Mouse (Mus musculus): Measurements from ENCODE around the gene Dpyd. TPM values are rescaled to one million over a fixed set of nuclear protein-coding genes. Genes with fewer than 3 reads are reported as not detected.

The Dpyd gene
- total and polyA plus RNA-seq, 2 experiments from 2014 or later: 3.5 to 5.9 TPM

DNA sequence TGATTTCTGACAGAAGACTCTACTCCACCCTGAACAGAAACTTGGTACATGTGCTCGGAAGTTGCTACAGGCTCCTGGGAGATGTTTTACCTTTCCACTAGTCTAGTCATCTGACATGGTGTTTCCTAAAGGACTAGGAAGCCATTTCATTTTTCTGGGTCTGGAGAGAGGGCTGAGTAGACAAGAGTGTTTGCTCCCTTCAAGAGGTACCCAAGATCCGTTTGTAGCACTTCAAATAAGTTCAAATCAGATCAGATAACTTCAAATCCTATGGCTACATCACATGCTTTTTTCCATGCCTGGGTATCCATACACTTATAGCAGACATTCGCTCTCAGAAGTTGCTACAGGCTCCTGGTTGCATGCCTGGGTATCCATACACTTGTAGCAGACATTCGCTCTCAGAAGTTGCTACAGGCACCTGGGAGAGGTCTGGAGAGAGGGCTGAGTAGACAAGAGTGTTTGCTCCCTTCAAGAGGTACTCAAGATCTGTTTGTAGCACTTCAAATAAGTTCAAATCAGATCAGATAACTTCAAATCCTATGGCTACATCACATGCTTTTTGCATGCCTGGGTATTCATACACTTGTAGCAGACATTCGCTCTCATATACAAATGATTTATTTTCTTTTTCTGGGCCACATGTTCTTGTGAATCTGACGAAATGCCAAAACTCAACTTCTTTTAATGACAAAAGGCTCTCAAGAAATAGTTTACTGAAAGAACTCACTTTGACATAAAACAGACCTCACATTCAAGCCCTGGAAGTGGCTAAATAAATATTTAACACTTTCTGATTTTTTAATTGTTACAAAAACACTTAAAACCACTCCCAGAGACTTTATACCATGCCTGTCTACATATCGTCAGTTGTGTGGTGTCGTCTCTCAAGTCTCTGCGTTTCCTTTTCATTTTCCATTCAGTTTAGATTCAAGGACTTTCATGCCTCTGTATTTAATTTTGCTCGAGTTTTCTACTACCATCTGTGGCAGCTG, 307.5 kb downstream of the Dpyd start:
- Histone ChIP-seq H3K9ac (replicated peaks; ENCODE audit: low read length, poor library complexity, severe bottlenecking) (no peak overlapping the region), H3K36me3 (ENCODE audit: insufficient read depth, low read length) (no peaks in the 10 kb centered on the region), H3K4me3 (ENCODE audit: low read depth, low read length) (no peak overlapping the region), H3K27me3 (ENCODE audit: insufficient read depth, low read length) (no peaks in the 10 kb centered on the region), H3K4me2 (ENCODE audit: low read depth, low read length, poor library complexity, severe bottlenecking) (no peak overlapping the region), H3K9me3 (ENCODE audit: low read length) (no peaks in the 10 kb centered on the region), H3K27ac (ENCODE audit: low read depth, low read length) (no peak overlapping the region), H3K4me1 (ENCODE audit: insufficient read depth, low read length) (no peaks in the 10 kb centered on the region)
- no peak for TF ChIP-seq CTCF (IDR thresholded peaks at IDR 0.05)
- WGBS: 84% methylated on average over 10 of the region's 10 CpGs
- ATAC-seq (ENCODE audit: low FRiP score) (no peak), DNase-seq (ENCODE audit: low spot score) (no peak)

DNA sequence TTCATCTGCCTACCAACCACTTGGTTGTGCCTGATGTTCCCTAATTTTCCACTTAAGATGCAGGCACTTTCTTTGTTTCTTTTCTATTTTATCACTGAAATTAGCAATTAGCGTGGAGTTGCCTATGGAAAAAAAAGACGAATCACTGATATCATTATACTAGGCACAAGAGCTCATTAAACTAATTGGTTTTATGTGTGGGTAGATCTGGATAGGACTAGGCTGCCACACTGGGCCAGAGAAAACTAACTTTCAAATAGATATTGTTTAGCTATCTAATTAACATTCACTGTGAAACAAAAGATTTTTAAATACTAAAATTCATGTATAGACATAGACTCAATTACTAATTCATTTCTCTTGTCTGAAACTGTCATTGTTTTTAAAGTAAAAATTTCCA, 313.9 kb downstream of the Dpyd start:
- no peak overlapping the region for H3K27ac ChIP-seq (ENCODE audit: low read depth, low read length)
- TF ChIP-seq CTCF (IDR thresholded peaks at IDR 0.05): no peak
- ATAC-seq (ENCODE audit: low FRiP score): no peak
- WGBS: 79% methylated on average over 2 of the region's 2 CpGs
- H3K4me1 ChIP-seq (ENCODE audit: insufficient read depth, low read length): no peaks in the 10 kb centered on the region
- H3K27me3 ChIP-seq (ENCODE audit: insufficient read depth, low read length): no peaks in the 10 kb centered on the region
- no peaks in the 10 kb centered on the region for H3K9me3 ChIP-seq (ENCODE audit: low read length)
- H3K9ac ChIP-seq (replicated peaks; ENCODE audit: low read length, poor library complexity, severe bottlenecking): no peak overlapping the region
- H3K4me3 ChIP-seq (ENCODE audit: low read depth, low read length): no peak overlapping the region
- H3K36me3 ChIP-seq (ENCODE audit: insufficient read depth, low read length): no peaks in the 10 kb centered on the region
- no peak overlapping the region for H3K4me2 ChIP-seq (ENCODE audit: low read depth, low read length, poor library complexity, severe bottlenecking)
- no peak for DNase-seq (ENCODE audit: low spot score)

DNA sequence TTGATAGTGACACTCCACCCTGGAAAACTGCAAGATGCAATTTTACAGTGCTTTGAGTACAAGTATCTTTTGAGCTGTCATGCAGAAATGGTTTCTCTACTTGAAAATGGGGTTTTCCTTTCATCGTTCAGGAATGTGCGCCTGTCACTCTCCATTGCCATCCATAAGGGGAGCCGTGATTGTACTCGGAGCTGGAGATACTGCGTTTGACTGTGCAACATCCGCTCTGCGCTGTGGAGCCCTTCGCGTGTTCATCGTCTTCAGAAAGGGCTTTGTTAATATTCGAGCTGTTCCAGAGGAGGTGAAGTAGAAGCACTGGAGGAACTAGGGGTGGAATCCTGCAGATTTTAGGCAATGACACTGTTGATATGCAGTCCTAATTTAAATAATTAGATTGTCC, 337.1 kb downstream of the Dpyd start:
- H3K9me3 ChIP-seq (ENCODE audit: low read length): no peaks in the 10 kb centered on the region
- no peak for TF ChIP-seq CTCF (IDR thresholded peaks at IDR 0.05)

DNA sequence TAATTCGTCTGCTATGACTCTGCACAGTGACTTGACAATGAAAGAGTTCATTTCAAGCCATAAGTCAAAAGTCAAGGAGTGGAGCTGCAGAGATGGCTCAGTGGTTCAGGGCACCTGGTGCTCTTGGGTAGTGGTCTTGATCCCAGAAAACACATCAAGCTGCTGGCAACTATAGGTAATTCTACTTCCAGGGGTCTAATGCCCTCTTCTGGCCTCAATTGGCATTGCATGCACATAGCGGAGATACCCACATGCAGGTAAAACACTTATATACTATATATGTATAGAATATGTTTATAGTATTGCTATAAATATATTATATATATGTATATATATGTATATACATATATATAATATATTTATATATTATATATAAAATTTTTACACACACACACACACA, 429.4 kb downstream of the Dpyd start:
- no peak overlapping the region for H3K27ac ChIP-seq (ENCODE audit: low read depth, low read length)
- peak; percentile 26 for TF ChIP-seq CTCF (IDR thresholded peaks at IDR 0.05)
- H3K4me3 ChIP-seq (ENCODE audit: low read depth, low read length): no peak overlapping the region
- no peaks in the 10 kb centered on the region for H3K9me3 ChIP-seq (ENCODE audit: low read length)
- 94% methylated on average over 2 of the region's 2 CpGs for WGBS
- no peak for ATAC-seq (ENCODE audit: low FRiP score)
- no peak overlapping the region for H3K9ac ChIP-seq (replicated peaks; ENCODE audit: low read length, poor library complexity, severe bottlenecking)
- no peak overlapping the region for H3K4me2 ChIP-seq (ENCODE audit: low read depth, low read length, poor library complexity, severe bottlenecking)
- no peaks in the 10 kb centered on the region for H3K4me1 ChIP-seq (ENCODE audit: insufficient read depth, low read length)
- no peaks in the 10 kb centered on the region for H3K36me3 ChIP-seq (ENCODE audit: insufficient read depth, low read length)
- DNase-seq (ENCODE audit: low spot score): no peak
- no peaks in the 10 kb centered on the region for H3K27me3 ChIP-seq (ENCODE audit: insufficient read depth, low read length)

More for the DNA sequence above, 337.1 kb downstream of the Dpyd start:
- no peak for ATAC-seq (ENCODE audit: low FRiP score)
- WGBS: 63% methylated on average over 11 of the region's 11 CpGs
- H3K36me3 ChIP-seq (ENCODE audit: insufficient read depth, low read length): no peaks in the 10 kb centered on the region
- no peaks in the 10 kb centered on the region for H3K27me3 ChIP-seq (ENCODE audit: insufficient read depth, low read length)
- no peak overlapping the region for H3K27ac ChIP-seq (ENCODE audit: low read depth, low read length)
- no peak overlapping the region for H3K9ac ChIP-seq (replicated peaks; ENCODE audit: low read length, poor library complexity, severe bottlenecking)
- H3K4me2 ChIP-seq (ENCODE audit: low read depth, low read length, poor library complexity, severe bottlenecking): peak overlapping the region; percentile 6; the same call in 1 of the 2 replicates
- H3K4me1 ChIP-seq (ENCODE audit: insufficient read depth, low read length): no peaks in the 10 kb centered on the region
- no peak for DNase-seq (ENCODE audit: low spot score)
- no peak overlapping the region for H3K4me3 ChIP-seq (ENCODE audit: low read depth, low read length)

DNA sequence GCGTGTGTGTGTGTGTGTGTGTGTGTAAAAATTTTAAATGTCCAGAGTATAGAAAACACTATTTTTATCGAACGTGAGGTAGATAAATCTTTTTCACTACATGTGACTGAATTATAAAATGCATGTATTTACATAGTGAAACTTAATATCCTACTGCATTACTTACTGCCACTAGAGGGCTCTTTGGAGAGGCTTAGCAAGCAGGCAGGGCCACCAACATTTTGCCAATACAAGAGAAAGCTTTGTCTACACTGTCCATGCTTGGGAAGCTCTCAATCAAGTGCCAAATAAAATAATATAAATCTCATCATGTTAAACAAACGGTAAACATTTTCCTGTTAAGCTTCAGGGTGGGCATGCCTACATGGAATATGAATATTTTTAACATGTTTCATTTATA, 429.9 kb downstream of the Dpyd start:
- H3K9me3 ChIP-seq (ENCODE audit: low read length): no peaks in the 10 kb centered on the region
- no peaks in the 10 kb centered on the region for H3K36me3 ChIP-seq (ENCODE audit: insufficient read depth, low read length)
- DNase-seq (ENCODE audit: low spot score): peak; percentile 38
- H3K4me1 ChIP-seq (ENCODE audit: insufficient read depth, low read length): no peaks in the 10 kb centered on the region
- H3K4me2 ChIP-seq (ENCODE audit: low read depth, low read length, poor library complexity, severe bottlenecking): no peak overlapping the region
- 90% methylated on average over 4 of the region's 4 CpGs for WGBS
- peak; percentile 66 for TF ChIP-seq CTCF (IDR thresholded peaks at IDR 0.05)
- no peaks in the 10 kb centered on the region for H3K27me3 ChIP-seq (ENCODE audit: insufficient read depth, low read length)
- no peak for ATAC-seq (ENCODE audit: low FRiP score)
- H3K27ac ChIP-seq (ENCODE audit: low read depth, low read length): no peak overlapping the region
- no peak overlapping the region for H3K9ac ChIP-seq (replicated peaks; ENCODE audit: low read length, poor library complexity, severe bottlenecking)
- H3K4me3 ChIP-seq (ENCODE audit: low read depth, low read length): no peak overlapping the region

DNA sequence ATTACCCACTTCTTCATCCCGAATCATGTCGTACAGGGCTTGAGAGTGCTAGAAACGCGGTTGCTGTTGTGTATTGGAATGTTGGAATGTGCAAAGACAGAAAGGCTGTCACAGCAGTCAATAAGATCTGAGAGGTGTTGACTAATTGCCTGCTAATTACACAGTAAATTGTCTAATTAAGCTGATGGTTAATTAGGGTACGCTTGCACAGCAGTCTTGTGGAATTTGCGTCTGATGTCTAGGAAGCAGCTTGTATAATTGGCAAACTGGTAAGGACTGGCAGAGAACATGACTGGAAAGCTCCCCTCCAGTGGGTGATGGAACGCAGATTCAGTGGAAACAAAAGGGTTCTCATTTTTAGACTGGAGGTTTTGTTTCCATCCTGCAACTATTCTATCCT, 459.3 kb downstream of the Dpyd start:
- 69% methylated on average over 7 of the region's 7 CpGs for WGBS
- H3K4me1 ChIP-seq (ENCODE audit: insufficient read depth, low read length): no peaks in the 10 kb centered on the region
- H3K4me3 ChIP-seq (ENCODE audit: low read depth, low read length): no peak overlapping the region
- H3K27ac ChIP-seq (ENCODE audit: low read depth, low read length): no peak overlapping the region
- no peaks in the 10 kb centered on the region for H3K36me3 ChIP-seq (ENCODE audit: insufficient read depth, low read length)
- no peak for TF ChIP-seq CTCF (IDR thresholded peaks at IDR 0.05)
- H3K9me3 ChIP-seq (ENCODE audit: low read length): no peaks in the 10 kb centered on the region
- H3K9ac ChIP-seq (replicated peaks; ENCODE audit: low read length, poor library complexity, severe bottlenecking): no peak overlapping the region
- no peak overlapping the region for H3K4me2 ChIP-seq (ENCODE audit: low read depth, low read length, poor library complexity, severe bottlenecking)
- no peaks in the 10 kb centered on the region for H3K27me3 ChIP-seq (ENCODE audit: insufficient read depth, low read length)
- ATAC-seq (ENCODE audit: low FRiP score): no peak
- peak; percentile 49 for DNase-seq (ENCODE audit: low spot score)

Measured in midbrain, postnatal 0 days (tissue).